Mouse (Mus musculus) heart, embryonic 10.5 days (tissue): ENCODE measurements around the gene Thoc2. TPM values are rescaled to one million over a fixed set of nuclear protein-coding genes. Genes with fewer than 3 reads are reported as not detected.

Experiments
- DNase-seq: peaks from one replicate; pipeline ENCODE4 v3.0.0-alpha.2; 2017; ENCODE audit warnings: low spot score
- H3K27ac ChIP-seq: fragments of 300-500 bp; sonication (generic); 2 replicates; pipeline ENCODE4 v1.5.1; 2016; ENCODE audit warnings: mild to moderate bottlenecking
- H3K27me3 ChIP-seq: fragments of 300-500 bp; sonication (generic); 2 replicates; pipeline ENCODE4 v1.6.1; 2016; ENCODE audit warnings: mild to moderate bottlenecking; ENCODE audit not compliant: poor library complexity, insufficient read depth, severe bottlenecking
- H3K36me3 ChIP-seq: fragments of 300-500 bp; sonication (generic); 2 replicates; pipeline ENCODE4 v1.6.1; 2016; ENCODE audit warnings: mild to moderate bottlenecking, moderate library complexity
- H3K4me1 ChIP-seq: fragments of 300-500 bp; sonication (generic); 2 replicates; pipeline ENCODE4 v1.6.1; 2016; ENCODE audit warnings: mild to moderate bottlenecking
- H3K4me3 ChIP-seq: fragments of 300-500 bp; sonication (generic); 2 replicates; pipeline ENCODE4 v1.5.1; 2016; ENCODE audit warnings: mild to moderate bottlenecking, moderate library complexity
- H3K9me3 ChIP-seq: fragments of 300-500 bp; sonication (generic); 2 replicates; pipeline ENCODE4 v1.6.1; 2016; ENCODE audit warnings: mild to moderate bottlenecking, moderate library complexity
- WGBS: fragments of 180-500 bp; shearing (Covaris S2); methylation state at CpG from one replicate; pipeline ENCODE4 v1.1.7; 2016; 5-methylcytosine and 5-hydroxymethylcytosine counted together
- microRNA-seq: library from miRNA; unstranded; fragments of <30 nt; microRNA quantifications from one replicate; pipeline ENCODE4, GENCODE M21; 2017
- polyA plus RNA-seq: library from polyadenylated mRNA; unstranded; fragments of >200 nt; fragmentation: Nextera tagmentation; extraction: Ambion mirVana; gene quantifications from 2 replicates; pipeline ENCODE4 v1.2.1, GENCODE M21; 2016

Gene Thoc2
- polyA plus RNA-seq, 1 experiment from 2014 or later: 61.4 TPM

DNA sequence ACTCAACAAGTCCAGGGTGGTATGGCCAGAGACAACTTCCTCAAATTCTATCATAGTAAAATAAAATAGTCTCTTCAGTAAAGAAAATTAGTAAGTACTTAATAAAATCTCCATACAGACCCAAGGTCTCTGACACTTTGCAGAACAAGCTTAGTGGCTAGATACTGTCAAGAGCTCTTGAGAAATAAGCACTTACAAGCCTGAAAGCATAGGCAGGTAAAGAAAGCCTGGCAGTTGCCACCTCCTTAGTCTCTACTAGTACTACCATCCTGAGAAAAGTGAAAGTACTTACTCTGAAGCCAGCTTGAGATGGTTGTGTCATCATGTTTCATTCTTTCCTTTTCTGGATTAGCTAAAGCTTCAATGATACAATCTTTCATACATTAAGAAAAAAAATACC, 82.7 kb downstream of the Thoc2 start:
- Histone ChIP-seq H3K4me1 (no peaks in the 10 kb centered on the region), H3K9me3 (no peaks in the 10 kb centered on the region), H3K36me3 (no peaks in the 10 kb centered on the region; the same call in 1 of the 2 replicates), H3K27me3 (no peaks in the 10 kb centered on the region), H3K27ac (no peak overlapping the region), H3K4me3 (no peak overlapping the region)
- DNase-seq: no peak

DNA sequence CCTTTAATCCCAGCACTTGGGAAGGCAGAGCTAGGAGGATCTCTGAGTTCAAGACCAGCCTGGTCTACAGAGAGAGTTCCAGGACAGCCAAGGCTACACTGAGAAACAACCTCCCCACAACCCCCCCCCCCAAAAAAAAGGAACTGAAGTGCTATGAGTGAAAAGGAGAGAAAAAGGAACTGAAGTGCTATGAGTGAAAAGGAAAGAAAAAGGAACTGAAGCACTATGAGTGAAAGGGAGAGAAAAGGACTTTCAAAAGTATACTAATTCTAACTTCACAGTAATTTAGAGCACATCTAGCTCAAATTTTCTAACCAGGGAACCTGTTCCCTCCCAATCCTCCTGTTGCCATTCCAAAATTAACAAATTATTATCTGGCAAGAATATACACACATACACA, 114.9 kb downstream of the Thoc2 start:
- Histone ChIP-seq H3K36me3 (no peaks in the 10 kb centered on the region; the same call in 1 of the 2 replicates), H3K4me3 (no peak overlapping the region), H3K4me1 (no peaks in the 10 kb centered on the region), H3K27ac (no peak overlapping the region), H3K27me3 (no peaks in the 10 kb centered on the region), H3K9me3 (no peaks in the 10 kb centered on the region)
- no peak for DNase-seq

DNA sequence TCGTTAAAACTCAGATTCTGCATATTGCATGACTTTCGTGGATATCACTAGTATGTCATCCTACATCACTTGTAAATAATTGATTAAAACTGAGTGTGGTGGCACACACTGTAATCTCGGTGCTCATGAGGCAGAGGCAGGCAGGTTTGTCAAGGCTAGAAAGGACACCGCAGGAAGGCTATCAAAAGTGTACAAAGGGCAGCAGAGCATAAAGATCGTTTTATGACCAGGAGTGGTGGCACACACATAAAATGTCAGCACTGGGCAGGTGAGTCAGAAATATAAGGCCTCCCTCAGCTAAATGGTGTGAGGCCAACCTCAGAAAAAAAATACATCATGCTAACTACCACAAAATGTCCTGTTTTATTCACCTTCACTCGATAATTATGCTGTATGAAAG, 127.2 kb downstream of the Thoc2 start:
- Histone ChIP-seq H3K36me3 (0 out of 2 replicates have a peak, but pooled peaks cover 3% of the 10 kb centered on the region), H3K4me3 (no peak overlapping the region), H3K27ac (no peak overlapping the region), H3K27me3 (no peaks in the 10 kb centered on the region), H3K4me1 (no peaks in the 10 kb centered on the region), H3K9me3 (no peaks in the 10 kb centered on the region)
- no peak for DNase-seq
- WGBS: 91% methylated on average over 6 of the region's 6 CpGs

Small RNAs within 50 kb of the gene (microRNA-seq; reads per million reads assigned to microRNA genes)
- not detected for gene Gm44490

Other genes starting within 250 kb of the Thoc2 start
- gene Xiap, start 139.0 kb upstream of the Thoc2 start, polyA plus RNA-seq: 8.8 and 10.5 TPM in 2 replicates
- gene Stag2, start 228.6 kb upstream of the Thoc2 start, polyA plus RNA-seq: 35.0 and 39.6 TPM in 2 replicates